Mouse (Mus musculus) brain, adult 2 months (tissue): Measurements from ENCODE around the gene Tm4sf19.
"Not testable (repeated sequence)": the region's sequence is repeated elsewhere in the genome, so short reads cannot be mapped to it uniquely, and the experiment has no call there.

Experiments used
- DNase-seq: peaks from one replicate; pipeline ENCODE4 v3.0.0; 2011; ENCODE audit warnings: low read depth, low spot score

Gene Tm4sf19

DNA sequence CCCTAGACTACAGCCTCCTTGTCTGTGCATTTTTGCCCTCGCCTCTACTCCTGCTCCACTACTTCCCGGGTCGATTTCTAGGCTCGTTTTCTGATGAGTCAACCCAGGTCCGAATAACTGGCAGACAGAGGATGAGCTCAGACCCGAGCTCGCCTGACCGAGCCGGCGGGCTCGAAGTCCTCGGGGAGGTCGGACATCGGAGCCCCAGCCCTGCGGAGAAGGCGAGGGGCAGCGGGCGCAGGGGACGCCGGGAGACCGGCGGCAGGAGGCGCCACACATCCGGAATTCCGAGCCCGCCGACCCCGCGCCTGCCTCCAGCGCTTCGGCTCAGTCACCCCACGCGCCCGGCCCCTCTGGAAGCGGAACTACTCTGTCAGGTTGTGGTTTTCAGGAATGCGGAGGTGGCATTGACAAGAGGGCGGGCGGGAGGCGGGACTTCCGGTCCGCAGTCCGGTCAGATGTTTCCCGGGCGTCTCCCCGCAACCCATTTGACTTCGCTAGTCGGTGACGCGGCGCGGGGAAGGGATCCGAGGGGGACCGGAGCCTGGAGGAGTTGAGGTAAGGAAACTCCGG lies 30.3 kb downstream of the Tm4sf19 start, which contains the start of gene Pcyt1a:
Pcyt1a (plus strand) TSS at position 448 of the 573 bp plus-strand sequence.
- DNase-seq, result peak; percentile 98

DNA sequence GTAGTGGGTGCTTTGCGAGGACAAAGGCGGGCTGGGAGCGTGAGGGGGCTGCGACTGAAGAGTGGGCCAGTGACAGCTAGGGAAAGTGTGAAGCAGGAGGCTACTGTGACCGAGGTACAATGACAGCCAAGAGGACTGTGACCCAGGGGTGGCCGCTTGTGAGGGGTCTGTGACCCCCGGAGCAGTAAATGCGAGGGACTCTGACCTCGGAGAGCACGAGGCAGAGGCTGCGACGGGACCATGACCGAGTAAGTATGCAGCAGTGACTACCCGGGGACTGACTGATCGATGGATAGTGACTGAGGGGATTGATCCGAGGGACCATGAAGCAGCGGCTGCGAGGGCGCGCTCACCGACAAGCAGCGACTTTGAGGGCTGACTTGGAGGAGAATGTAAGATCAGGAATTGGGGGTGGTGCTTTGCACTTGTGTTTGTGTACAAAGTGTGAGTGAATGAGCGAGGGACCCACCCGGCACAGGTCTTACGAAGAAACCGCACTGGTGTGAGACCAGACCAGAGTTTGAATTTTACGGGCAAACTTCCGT lies 30.8 kb downstream of the Tm4sf19 start:
- DNase-seq, result peak; percentile 20

DNA sequence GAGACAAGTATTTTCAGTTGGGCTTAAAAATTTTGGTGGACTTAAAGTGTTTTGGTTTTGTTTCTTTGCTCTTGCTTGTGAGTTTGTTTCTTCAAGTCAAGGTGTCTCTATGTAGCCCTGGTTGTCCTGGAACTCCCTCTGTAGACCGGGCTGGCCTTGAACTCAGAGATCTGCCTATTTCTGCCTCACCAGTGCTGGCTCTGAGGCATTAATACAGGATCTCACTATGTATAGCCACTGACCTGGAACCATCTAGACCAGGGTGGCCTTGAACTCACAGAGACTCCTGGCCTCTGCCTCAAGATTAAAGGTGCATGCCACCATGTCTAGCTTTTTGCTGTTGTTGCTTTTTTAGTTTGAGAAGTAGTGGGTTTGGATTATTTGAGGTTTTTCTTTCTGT lies 31.6 kb downstream of the Tm4sf19 start:
- no peak for DNase-seq

DNA sequence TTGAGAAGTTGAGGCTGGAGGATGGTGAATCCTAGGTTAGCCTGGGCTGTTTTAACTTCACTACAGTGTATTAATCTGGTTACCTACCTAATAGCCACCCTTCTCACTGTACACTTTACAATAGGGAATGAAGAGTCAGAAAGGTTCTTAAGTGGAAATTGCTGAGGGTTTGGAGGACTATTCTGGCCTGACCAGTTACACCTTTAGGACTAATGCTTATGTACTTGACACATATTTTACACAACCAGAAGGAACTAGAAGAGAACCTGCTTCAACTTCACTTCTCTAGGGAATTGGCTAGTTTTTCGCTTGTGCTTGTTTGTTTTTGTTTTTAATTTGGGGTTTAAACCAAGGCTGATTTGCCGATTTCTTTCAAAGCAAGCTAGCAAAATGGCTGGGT lies 32.8 kb downstream of the Tm4sf19 start:
- DNase-seq, result no peak

DNA sequence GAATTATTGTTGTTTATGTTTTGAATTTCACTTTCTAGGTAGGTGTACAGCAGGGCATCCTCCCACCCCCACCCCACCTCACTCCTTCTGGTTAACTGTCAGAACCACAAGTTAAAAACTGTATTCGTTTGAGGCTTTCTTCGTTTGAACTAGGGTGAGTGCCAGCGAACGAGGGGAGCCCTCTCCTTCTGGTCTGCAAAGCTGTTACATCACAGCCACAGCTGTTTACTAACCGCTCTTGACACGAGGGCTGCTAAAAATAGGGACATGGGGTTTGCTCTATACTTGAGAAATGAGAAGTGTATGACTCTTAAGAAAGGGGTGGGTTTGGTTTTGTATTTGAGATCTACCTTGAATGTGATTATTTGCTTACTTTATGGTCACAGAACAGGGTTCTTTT lies 33.8 kb downstream of the Tm4sf19 start:
- peak; percentile 42 for DNase-seq

DNA sequence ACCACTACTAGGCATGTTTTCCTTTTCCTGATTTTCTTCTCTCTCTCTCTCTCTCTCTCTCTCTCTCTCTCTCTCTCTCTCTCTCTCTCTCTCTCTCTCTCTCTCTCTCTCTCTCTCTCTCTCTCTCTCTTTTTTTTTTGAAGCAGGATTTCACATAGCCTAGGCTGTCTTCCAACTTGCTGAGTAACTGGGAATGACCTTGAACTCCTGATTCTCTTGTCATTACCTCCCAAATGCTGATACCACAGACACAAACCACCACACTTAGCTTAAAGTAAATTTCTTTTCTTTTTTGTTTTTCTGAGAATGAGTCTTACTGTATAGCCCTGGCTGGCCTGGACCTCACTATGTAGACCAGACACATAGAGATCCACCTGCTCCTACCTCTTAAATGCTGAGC lies 34.4 kb downstream of the Tm4sf19 start:
- no peak for DNase-seq

DNA sequence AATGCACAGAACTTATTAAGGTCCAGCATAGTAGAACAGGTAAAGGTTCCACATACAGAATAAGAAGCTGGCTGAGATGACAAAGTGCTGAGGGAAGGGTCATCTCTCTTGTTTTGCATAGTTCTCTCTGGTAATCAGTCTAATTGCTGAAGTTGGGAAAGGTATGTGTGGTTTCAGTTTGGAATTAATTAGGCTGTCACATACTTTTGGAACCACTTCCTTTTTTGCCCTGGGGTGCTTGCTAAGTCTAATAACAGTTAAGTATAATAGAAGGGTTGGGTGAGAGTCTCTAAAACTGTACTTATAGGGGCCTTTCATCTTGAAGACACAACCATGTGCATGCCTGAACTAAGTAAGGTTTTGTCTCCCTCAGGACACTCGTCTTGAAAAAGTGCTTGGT lies 36.4 kb downstream of the Tm4sf19 start:
- no peak for DNase-seq

DNA sequence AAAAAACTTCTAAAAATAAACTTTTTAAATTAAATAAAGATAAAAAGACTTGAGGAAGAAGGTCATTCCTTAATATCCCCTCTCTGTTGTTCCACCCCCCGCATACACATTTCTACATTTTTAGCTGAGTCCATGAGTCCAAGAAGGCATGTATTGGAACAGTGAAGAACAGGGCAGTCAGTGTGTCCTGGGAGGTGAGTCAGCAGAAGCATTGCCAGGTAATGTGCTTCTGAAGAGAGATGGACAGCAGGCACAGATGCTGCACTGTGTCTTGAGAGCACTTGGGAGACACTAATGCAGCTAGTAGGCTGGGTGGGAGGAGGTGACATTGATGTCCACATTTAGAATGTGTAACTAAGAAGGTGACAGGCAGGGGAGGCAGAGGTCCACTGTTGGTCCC lies 37.0 kb downstream of the Tm4sf19 start:
- no peak for DNase-seq

DNA sequence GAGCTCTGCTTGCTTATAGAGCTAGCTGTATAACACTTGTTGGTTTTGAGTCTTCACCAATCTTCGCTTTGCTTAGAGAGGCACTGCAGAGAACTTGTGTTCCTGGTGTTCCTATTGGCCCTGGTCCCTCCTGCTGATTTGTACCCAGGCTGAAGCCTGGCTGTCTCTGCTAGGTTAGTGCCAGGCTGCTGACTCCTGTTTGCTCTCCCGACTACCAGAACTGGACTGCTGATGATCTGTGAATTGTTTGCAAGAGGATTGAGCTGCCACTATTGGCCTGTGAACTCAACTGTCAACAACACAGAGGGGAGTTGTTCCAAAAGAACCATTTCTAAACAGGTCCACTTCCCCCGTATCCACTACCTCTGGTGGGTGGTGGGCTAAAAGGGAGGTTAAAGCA lies 41.1 kb downstream of the Tm4sf19 start:
- DNase-seq, result no peak

DNA sequence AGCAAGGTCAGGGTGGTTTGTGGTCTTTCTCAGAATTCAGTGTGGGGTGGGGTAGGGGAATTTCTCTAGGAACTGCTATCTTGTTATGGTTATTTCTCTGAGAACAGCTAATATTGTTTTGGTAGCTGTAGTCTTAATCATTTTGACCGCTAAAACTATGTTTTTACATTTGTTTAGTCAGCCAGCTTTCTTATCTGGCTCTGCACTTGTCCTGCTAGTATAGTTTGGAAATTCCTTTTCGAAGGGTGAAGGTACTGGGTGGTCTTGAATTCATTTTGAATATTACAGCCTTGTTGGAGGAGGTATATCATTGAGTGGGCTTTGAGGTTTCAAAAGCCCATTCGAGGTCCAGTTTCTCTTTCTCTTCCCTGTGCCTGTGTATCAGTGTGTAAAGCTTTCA lies 44.3 kb downstream of the Tm4sf19 start:
- DNase-seq, result not testable (repeated sequence)

DNA sequence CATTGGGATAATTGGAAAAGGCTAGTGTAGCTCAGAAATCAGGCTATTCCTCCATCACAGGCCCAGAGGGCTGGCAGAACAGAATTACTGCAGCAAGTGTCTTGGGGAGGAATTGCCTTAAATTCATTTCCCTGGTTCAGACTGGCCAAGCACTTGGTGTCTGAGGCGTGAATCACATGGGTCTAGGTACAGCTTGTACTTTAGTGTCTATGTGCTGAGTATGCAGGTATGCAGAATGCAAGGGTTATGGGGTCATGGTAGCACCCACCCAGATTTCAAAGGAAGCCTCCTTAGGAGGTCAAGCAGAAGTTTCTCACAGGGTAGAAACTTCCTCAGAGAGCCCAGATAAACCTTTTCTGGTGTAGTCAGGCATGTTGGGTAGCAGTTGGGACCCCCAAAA lies 45.3 kb downstream of the Tm4sf19 start:
- no peak for DNase-seq

DNA sequence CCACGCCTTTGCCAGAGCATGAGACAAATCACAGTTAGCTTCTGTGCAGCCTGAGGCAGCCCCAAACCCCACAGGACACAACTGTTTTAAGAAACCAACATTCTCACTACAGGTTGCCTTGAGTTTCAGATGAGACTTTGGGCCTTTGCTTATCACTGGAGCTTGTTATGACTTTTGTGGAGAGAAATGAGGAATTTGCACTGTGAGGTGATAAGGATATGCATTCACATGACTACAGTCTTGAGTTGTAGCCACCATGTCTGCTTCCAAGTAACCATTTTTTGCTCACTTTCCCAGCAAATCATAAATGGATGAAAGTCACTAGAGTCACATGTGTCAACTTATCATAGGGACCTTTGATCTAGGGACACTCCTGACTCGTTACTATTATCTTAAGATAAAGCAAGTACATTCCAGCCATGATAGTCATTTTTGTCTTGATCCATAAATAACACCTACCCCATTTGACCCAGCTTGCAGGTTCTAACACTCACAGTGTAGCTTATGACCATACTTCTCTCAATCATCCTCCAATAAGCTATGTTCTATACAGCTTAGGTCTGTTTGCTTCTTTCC lies 46.3 kb downstream of the Tm4sf19 start:
- no peak for DNase-seq

DNA sequence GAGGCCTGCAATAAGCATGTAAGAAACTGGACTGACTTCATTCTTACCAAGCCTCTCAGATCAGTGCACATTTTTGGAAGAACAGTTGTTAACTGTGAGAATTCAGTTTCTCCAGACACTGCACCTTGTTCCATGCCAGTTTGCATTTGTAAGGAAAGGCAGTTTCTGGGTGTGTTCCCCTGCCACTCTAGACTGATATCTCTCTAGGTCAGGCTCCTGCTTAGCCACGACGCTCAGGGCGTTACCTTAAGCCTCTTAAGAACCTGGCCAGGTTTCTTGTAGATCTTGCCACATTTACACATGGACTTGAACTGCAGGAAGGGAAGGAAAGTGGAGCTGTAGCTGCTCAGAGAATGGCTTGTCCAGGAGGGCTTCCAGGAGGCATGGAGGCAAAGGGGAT lies 49.4 kb downstream of the Tm4sf19 start:
- DNase-seq, result no peak

DNA sequence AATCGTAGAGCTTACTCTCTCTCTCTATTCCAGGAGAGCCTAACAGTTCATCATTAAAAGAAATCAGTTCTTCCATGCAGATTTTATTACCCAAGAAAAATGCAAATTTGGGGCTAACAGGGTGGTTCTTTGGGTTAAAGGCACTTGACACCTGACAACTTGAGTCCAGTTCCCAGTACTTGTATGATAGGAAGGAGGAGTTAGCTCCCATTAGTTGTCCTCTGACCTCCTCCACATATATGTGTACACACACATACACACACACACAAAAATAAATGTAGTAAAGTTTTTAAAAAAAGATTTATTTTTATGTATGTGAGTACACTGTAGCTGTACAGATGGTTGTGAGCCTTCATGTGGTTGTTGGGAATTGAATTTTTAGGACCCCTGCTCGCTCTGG lies 49.8 kb downstream of the Tm4sf19 start:
- DNase-seq, result no peak

DNA sequence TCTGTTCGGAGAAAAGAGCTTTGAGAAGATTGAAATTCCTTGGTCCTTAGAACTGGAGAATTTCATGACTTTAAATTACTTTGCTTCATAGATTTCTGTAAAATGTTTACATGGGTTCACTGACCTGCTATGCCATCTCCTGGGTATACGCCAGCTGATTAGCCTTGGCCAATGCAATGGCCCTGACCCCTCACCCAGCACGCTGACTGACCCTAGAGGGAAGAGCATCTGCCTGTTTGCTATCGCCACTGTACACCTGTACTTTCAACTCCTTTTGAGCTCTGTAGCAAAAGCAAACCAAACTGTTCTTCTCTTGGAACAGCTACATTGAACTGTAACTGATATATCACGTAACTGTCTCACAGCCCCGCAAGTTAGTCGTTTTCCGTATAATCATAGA lies 52.8 kb downstream of the Tm4sf19 start:
- no peak for DNase-seq

DNA sequence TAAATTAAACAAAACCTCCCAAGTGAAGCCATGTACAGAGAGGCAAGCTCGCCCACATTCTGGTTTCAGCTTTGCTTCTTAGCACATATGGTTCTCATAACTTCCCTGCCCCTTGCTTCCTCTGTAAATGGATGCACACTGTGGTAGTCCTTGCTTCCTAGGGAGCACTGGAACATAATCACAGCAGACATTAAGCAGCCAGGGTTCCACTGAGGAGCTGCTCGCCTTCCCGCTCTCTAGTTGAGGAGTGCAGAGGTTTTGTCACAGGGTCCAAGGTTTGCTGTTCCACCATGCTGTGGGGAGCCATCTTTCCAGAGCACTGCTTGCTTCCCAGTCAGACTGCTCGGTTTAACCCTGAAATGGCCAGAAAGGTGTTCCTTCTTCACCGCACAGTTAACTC lies 54.3 kb downstream of the Tm4sf19 start:
- DNase-seq, result no peak

DNA sequence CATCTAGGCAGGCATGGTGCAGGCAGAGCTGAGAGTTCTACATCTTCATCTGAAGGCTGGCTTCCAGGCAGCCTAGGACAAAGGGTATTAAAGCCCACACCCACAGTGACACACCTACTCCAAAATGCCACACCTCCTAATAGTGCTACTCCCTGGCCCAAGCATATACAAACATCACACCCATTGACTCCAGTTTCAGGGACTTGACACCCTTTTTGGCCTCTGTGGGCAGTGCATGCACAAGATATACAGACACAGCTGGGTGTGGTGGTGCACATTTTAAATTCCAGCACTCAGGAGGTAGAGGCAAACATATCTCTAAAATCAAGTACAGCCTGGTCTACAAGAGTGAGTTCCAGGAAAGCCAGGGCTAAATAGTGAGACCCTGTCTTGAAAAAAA lies 55.8 kb downstream of the Tm4sf19 start:
- DNase-seq, result no peak

DNA sequence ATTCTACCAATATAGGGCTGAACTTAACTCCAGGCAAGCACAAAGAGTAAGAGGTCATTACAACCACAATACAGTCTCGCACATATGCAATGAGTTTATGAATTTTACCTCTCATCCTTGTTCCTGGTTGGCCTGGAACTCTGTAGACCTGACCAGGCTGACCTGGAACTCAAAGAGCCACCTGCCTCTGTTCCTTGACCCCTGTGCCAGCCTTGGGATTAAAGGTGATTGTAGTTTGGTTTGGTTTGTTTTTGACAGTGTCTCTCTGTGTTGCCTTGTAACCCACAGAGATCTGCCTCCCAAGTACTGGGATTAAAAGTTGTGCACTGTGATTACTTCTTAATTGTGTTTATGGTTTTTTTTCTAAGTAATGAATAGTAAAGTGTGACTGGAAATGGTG lies 56.5 kb downstream of the Tm4sf19 start:
- no peak for DNase-seq
